Mouse (Mus musculus) kidney, adult 9 months (tissue): ENCODE results near the gene Ikzf1.

Source experiments
- DNase-seq: peaks from one replicate; pipeline ENCODE4 v3.0.0; 2022

The Ikzf1 gene

GRCm38 (mm10) chr11:11690845-11691196 lies 6.0 kb downstream of the Ikzf1 start:
- no peak for DNase-seq

DNA sequence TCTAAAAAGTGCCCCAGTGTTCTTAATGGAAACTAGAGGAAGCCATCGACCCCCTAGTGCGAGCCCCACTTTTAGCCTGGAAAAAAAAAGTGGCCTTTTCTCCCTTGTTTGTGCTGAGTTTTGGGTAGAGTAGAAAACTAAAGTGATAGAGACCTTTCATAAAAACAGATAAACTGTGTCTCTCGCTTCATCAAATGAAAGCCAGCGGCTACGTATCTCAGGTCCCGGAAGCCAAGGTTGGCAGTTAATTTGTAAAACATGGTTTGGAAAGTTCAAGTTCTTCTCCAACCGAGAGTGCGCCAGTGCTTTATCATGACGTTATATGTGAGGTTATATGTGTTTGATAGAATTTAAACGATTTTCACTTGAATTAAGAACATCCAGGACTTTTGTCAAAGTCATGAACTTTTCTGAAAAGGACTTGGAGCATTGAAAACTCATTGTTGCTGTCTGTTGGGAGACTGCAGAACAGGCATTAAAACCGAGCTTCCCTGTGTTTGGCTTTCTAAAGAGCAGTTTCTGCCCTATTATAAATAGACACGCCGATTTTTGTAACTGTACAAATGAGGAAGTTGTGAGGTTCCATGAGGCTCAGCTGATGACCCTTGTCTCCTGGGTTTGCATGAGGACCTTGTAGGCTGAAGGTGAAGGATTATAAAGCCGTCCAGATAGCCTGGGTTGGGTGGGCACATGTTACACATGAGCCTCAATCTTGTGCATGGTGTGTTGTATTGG lies 6.7 kb downstream of the Ikzf1 start:
- no peak for DNase-seq

DNA sequence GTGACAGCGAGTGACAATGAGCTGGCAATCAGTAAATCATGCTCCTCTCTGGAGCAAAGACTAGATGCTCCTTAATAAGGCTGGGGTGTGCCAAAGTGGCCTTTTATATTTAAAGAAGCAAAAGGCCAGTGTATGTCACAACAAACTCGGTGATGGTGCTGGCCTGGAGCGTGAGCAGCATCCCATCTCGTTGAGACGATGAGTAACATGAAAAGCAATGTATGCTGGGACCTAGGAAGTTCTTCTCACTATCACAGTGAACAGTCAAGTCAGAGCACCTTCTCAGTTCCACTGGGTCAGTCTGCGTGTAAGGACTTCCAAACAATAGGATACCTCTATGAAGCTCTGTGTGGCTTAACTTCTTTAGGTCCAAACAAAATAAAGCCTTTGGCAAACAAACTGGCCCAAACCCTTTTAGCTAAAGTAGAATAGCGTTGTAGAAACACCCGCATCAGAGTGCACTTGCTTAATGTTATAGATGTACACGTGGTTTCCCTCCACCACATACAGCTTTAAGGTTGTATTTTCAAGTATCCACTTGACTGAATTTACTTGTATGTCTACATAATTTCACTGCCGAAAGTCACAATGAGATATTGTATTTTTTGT lies 7.9 kb downstream of the Ikzf1 start:
- no peak for DNase-seq

DNA sequence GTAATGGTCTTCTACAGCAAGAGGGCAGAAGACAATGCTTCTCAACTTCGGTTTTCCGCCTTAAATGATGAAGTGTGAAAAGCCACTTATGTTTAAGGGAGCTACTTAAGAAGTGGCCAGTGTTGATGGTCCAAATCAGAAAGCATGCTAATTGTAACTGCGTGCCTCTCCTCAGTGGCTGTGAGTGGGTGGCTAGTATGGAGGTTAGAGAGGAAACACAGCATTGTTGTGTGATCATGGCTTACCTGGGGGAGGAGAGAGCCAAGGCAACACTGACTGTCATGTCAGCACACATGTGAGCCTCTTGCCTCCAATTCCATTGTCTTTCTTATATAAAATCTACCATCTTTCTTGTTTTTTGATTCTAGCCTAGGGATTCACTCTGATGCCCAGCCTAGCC lies 8.6 kb downstream of the Ikzf1 start:
- no peak for DNase-seq

DNA sequence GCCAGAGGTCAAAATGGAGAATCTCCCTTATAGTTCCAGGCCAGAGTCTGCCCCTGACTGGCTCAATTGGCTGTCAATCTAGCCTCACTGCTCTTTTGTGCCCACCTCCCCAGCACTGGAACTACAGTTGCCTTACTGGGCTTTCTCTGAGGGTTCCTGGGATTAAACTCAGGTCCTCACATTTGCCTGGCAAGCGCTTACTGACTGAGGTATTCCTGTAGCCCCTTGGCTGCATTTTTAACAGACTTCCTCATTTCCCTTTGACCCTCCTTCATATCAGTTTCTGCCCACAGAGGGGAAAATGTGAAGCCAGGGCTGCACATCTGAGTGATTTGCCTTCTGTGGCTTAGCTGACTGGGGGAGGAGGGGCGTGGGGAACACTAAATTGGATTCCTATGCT lies 9.3 kb downstream of the Ikzf1 start:
- DNase-seq = no peak

- no peak for DNase-seq
Observed at GRCm38 (mm10) chr11:11694472-11695177, 9.8 kb downstream of the Ikzf1 start.

DNA sequence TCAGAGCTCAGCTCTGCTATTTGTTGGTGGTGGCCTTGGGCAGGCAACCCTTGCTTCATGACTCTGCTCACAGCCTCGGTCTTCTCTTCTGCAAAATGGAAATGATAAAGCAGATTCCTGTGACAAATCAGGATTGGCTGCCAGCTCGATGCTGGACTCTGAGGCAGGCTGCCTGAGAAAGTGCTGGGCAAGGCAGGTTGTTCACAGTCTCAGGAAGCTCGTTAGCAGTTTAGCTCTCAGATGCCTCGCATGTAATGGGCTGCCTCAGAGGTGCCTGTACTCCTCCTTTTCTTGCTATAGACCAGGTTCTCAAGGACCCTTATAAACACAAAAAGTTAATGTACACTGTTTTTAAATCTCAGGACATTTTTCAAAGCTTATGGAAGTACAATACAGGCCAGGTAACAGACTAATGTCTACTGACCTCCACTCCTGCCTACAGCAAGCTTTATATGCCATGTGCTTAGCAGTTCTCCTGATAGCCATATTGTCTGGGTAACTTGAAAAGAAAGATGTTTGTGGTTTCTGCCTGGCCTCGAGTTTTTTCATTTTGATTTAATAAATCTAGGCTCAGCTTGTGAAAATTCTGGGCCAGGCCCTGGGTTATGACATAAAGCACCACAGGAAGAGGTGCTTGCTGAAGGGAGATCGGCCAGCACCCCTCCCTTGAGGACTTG lies 10.5 kb downstream of the Ikzf1 start:
- DNase-seq = no peak

DNA sequence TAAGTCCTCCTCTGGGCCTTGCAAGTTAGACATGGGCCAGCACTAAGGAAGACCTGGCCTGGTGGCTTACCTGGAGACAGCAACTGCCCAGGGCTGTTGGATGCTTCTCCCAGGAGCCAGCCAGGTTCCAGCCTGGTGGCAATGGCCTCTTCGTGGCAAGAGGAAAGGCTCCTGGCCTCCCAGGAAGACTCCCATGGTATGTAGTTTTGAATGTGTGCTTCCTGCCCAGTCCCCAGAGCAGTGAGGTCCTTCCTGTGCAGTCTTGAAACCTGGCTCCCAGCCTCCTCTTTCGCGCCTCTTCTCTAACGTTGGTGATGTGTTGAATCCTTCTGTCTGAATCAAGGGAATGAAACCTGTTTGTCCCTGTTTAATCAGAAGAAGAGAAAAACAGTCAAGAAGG lies 11.1 kb downstream of the Ikzf1 start:
- no peak for DNase-seq

GRCm38 (mm10) chr11:11696814-11697213 lies 12.0 kb downstream of the Ikzf1 start:
- DNase-seq = no peak

DNA sequence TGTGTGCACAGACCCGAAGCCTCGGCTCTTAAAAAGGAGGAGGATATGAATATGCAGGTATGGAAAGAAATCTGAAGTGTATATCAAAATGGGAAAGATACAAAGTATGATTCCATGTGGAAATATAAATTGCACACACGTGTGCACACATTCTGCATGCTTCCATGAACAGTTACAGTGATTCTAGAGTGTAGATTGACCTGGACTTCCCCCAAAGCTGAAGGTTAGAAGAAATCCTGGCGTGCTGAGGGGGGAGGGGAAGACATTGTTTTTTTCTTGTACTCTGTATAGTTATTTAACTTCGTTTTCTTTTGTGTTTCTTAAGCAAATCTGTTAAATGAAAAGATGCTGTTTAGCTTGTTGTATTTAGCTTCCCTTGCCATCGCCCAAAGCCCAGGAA lies 16.6 kb downstream of the Ikzf1 start:
- DNase-seq = no peak

GRCm38 (mm10) chr11:11703776-11704175 lies 19.0 kb downstream of the Ikzf1 start:
- DNase-seq = no peak

GRCm38 (mm10) chr11:11708154-11708719 lies 23.4 kb downstream of the Ikzf1 start:
- DNase-seq = no peak

DNA sequence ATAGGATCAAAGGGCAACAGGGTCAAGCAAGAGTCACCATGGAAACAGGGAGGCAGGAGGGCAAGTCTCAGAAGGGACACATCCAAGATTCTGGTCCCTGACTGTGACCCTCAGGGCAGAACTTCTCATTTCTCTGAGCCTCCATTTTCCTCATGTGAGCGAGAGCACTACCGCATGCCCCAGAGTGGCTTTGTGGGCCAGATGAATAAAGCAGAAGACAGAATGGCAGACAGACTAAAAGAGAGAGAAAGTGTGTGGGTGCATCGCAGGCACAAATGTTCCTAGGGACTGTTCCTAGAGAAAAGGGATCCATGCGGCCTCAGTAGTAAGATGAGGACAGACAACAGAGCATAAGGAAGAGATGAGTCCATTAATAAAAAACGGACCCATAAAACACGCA lies 24.5 kb downstream of the Ikzf1 start:
- DNase-seq = no peak

- DNase-seq = no peak
Observed at GRCm38 (mm10) chr11:11710718-11711117, 25.9 kb downstream of the Ikzf1 start.

GRCm38 (mm10) chr11:11711748-11712147 lies 26.9 kb downstream of the Ikzf1 start:
- no peak for DNase-seq

DNA sequence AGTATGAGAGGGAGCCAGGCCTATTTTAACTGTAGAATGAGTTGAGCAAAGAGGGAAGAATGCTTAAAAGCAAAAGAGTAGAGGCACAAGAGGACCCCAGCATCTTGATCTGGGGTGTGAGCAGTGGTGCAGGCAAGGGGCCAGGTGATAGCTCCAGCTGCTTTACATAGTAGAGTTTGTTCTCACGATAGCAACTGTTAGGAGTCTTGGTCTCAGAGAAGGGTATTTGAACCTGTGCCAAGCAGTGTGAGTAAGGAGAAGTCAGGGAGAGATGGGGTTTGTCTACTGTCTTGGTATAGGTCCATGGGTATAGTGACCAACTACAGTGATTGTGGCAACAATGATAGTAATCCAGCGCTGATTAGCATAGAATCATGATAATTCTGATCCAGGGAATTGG lies 29.9 kb downstream of the Ikzf1 start:
- DNase-seq = no peak

DNA sequence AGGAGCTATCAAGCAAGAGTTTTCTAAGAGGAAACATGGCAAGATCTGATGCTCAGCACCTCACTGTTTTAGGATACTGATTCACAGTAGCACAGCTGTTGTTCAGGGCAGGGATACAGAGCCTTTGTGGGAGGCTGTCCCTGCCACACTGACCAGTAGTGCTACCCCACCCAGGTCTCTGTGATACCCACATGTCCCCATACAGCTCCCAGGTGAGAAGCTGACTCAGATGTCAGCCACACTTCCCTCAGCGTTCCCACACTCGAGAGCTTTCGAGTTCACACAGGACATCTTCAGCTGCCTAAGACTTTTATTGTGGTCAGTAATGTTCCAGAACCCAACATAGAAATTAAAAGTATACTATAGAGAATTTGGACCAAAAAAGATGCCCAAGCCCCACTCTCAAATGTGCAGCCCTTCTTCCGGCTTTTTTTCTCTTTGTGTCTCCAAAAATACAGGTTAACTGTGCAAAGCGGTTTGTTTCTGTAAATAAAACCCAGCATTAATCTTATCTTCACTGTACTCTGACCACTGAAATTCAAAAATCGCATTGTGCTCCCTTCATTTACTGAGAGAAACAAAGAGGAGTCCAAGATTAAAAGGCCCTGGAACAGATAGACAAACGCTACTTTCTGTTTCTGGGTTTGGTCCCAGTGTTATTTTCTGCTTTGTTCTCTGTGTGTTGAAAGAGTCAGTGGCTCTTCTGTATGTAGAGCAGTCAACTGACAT lies 31.3 kb downstream of the Ikzf1 start:
- DNase-seq = no peak

GRCm38 (mm10) chr11:11716692-11717037 lies 31.9 kb downstream of the Ikzf1 start:
- no peak for DNase-seq

GRCm38 (mm10) chr11:11717606-11718167 lies 32.9 kb downstream of the Ikzf1 start:
- no peak for DNase-seq

GRCm38 (mm10) chr11:11719748-11720147 lies 34.9 kb downstream of the Ikzf1 start:
- no peak for DNase-seq

- DNase-seq = no peak
Observed at GRCm38 (mm10) chr11:11725252-11725875, 40.6 kb downstream of the Ikzf1 start.
